Mouse (Mus musculus): Measurements from ENCODE around the gene Gramd1a.

DNA sequence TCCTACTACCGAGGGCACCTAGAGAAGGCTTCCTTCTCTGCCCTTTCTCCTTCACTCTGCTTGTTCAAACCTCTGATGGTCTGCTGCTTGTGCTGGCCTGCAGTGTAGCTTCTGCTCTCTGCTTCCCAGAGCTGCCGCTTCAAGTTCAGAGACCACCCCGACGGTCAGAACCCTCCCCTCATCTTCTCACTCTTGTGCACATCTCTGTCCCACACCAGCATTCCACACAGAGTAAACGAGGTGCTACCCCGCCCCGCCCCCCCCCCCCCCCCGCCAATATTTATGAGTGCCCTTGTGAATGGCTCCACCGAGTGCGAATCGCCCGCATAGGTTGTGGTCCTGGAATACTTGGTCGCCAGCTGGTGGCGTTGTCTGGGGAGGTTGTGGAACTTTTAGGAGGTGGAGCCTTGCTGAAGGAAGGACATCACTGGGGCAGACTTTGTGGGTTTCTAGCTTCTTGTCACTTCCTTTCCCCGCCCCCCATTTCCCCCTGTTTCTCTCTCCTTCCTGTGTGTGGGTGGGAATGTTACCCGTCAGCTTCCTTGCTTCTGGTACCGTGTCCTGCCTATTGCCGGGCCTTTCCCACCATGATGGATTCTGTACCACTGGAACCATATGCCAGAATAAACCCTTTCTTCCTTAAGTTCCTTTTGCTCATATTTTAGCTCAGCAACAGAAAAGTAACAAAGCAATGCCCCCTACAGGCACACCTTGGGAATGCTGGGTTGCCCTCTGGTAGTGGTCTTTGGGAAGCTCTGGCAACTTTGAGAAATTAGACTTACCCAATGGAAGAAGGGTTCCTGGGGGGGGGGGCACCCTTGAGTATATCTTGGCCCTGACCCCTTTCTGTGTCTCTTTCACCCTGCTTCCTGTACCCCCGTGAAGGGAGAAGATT, 585 bp upstream of the Gramd1a start:
- no peak for TF ChIP-seq POLR2A (IDR thresholded peaks at IDR 0.05; ENCODE audit: low read depth, low read length)
- TF ChIP-seq CTCF (conservative IDR thresholded peaks at IDR 0.05; ENCODE audit: insufficient read depth, insufficient read length, low read depth, low read length): peak; percentile 54
